Mouse (Mus musculus): Measurements from ENCODE around the gene Pde7b. TPM values are rescaled to one million over a fixed set of nuclear protein-coding genes. Genes with fewer than 3 reads are reported as not detected.

Gene Pde7b
- polyA plus RNA-seq, 1 experiment from 2014 or later = 5.2 TPM

- no peak overlapping the region for H3K4me2 ChIP-seq (replicated peaks; ENCODE audit: low read depth, low read length)
- H3K36me3 ChIP-seq (ENCODE audit: control insufficient read depth, insufficient read depth, low read length) = no peaks in the 10 kb centered on the region
- 83% methylated on average over 9 of the region's 9 CpGs for WGBS
- H3K9ac ChIP-seq (ENCODE audit: low read depth, low read length) = no peak overlapping the region
- H3K9me3 ChIP-seq (ENCODE audit: control insufficient read depth, low read length) = no peaks in the 10 kb centered on the region
- no peak overlapping the region for H3K4me3 ChIP-seq (ENCODE audit: low read length)
- no peaks in the 10 kb centered on the region for H3K4me1 ChIP-seq (ENCODE audit: control insufficient read depth, insufficient read depth, low read length)
- H3K27me3 ChIP-seq (ENCODE audit: control insufficient read depth, insufficient read depth, low read length) = no peaks in the 10 kb centered on the region
- H3K27ac ChIP-seq (ENCODE audit: low read depth, low read length) = no peak overlapping the region
- ATAC-seq (ENCODE audit: low FRiP score, low TSS enrichment) = no peak
These were observed 34.9 kb downstream of the Pde7b start for GRCm38 (mm10) chr10:20690002-20690401.

GRCm38 (mm10) chr10:20684151-20684550, 40.7 kb downstream of the Pde7b start:
- WGBS = 94% methylated on average over 2 of the region's 2 CpGs
- Histone ChIP-seq H3K27ac (ENCODE audit: low read depth, low read length) (no peak overlapping the region), H3K27me3 (ENCODE audit: control insufficient read depth, insufficient read depth, low read length) (no peaks in the 10 kb centered on the region), H3K4me1 (ENCODE audit: control insufficient read depth, insufficient read depth, low read length) (no peaks in the 10 kb centered on the region), H3K4me2 (replicated peaks; ENCODE audit: low read depth, low read length) (no peak overlapping the region), H3K9me3 (ENCODE audit: control insufficient read depth, low read length) (no peaks in the 10 kb centered on the region; the same call in 1 of the 2 replicates), H3K9ac (ENCODE audit: low read depth, low read length) (no peak overlapping the region), H3K36me3 (ENCODE audit: control insufficient read depth, insufficient read depth, low read length) (no peaks in the 10 kb centered on the region), H3K4me3 (ENCODE audit: low read length) (no peak overlapping the region)
- no peak for ATAC-seq (ENCODE audit: low FRiP score, low TSS enrichment)

GRCm38 (mm10) chr10:20680986-20681385, 43.9 kb downstream of the Pde7b start:
- no peaks in the 10 kb centered on the region for H3K4me1 ChIP-seq (ENCODE audit: control insufficient read depth, insufficient read depth, low read length)
- WGBS = 94% methylated on average over 3 of the region's 3 CpGs

GRCm38 (mm10) chr10:20675321-20675720, 49.6 kb downstream of the Pde7b start:
- no peak for ATAC-seq (ENCODE audit: low FRiP score, low TSS enrichment)
- H3K4me1 ChIP-seq (ENCODE audit: control insufficient read depth, insufficient read depth, low read length) = no peaks in the 10 kb centered on the region
- WGBS = 36% methylated on average over 3 of the region's 3 CpGs

More at GRCm38 (mm10) chr10:20680986-20681385, 43.9 kb downstream of the Pde7b start:
- Histone ChIP-seq H3K4me3 (ENCODE audit: low read length) (no peak overlapping the region), H3K36me3 (ENCODE audit: control insufficient read depth, insufficient read depth, low read length) (no peaks in the 10 kb centered on the region), H3K4me2 (replicated peaks; ENCODE audit: low read depth, low read length) (no peak overlapping the region), H3K27ac (ENCODE audit: low read depth, low read length) (no peak overlapping the region), H3K27me3 (ENCODE audit: control insufficient read depth, insufficient read depth, low read length) (no peaks in the 10 kb centered on the region), H3K9ac (ENCODE audit: low read depth, low read length) (no peak overlapping the region), H3K9me3 (ENCODE audit: control insufficient read depth, low read length) (no peaks in the 10 kb centered on the region; the same call in 1 of the 2 replicates)
- ATAC-seq (ENCODE audit: low FRiP score, low TSS enrichment) = no peak

GRCm38 (mm10) chr10:20673798-20674197, 51.1 kb downstream of the Pde7b start:
- H3K4me3 ChIP-seq (ENCODE audit: low read length) = no peak overlapping the region
- no peak overlapping the region for H3K4me2 ChIP-seq (replicated peaks; ENCODE audit: low read depth, low read length)
- H3K9ac ChIP-seq (ENCODE audit: low read depth, low read length) = no peak overlapping the region
- no peak for ATAC-seq (ENCODE audit: low FRiP score, low TSS enrichment)
- H3K4me1 ChIP-seq (ENCODE audit: control insufficient read depth, insufficient read depth, low read length) = no peaks in the 10 kb centered on the region
- no peaks in the 10 kb centered on the region for H3K27me3 ChIP-seq (ENCODE audit: control insufficient read depth, insufficient read depth, low read length)
- no peaks in the 10 kb centered on the region for H3K36me3 ChIP-seq (ENCODE audit: control insufficient read depth, insufficient read depth, low read length)
- no peak overlapping the region for H3K27ac ChIP-seq (ENCODE audit: low read depth, low read length)
- no peaks in the 10 kb centered on the region for H3K9me3 ChIP-seq (ENCODE audit: control insufficient read depth, low read length)
- 91% methylated on average over 4 of the region's 4 CpGs for whole genome bisulfite sequencing

More at GRCm38 (mm10) chr10:20675321-20675720, 49.6 kb downstream of the Pde7b start:
- no peak overlapping the region for H3K4me2 ChIP-seq (replicated peaks; ENCODE audit: low read depth, low read length)
- H3K27ac ChIP-seq (ENCODE audit: low read depth, low read length) = no peak overlapping the region
- H3K9me3 ChIP-seq (ENCODE audit: control insufficient read depth, low read length) = no peaks in the 10 kb centered on the region
- H3K4me3 ChIP-seq (ENCODE audit: low read length) = no peak overlapping the region
- no peaks in the 10 kb centered on the region for H3K27me3 ChIP-seq (ENCODE audit: control insufficient read depth, insufficient read depth, low read length)
- H3K36me3 ChIP-seq (ENCODE audit: control insufficient read depth, insufficient read depth, low read length) = no peaks in the 10 kb centered on the region
- no peak overlapping the region for H3K9ac ChIP-seq (ENCODE audit: low read depth, low read length)

GRCm38 (mm10) chr10:20672591-20672990, 52.3 kb downstream of the Pde7b start:
- no peak for ATAC-seq (ENCODE audit: low FRiP score, low TSS enrichment)
- H3K4me2 ChIP-seq (replicated peaks; ENCODE audit: low read depth, low read length) = no peak overlapping the region
- H3K4me1 ChIP-seq (ENCODE audit: control insufficient read depth, insufficient read depth, low read length) = no peaks in the 10 kb centered on the region
- WGBS = 86% methylated on average over 11 of the region's 11 CpGs
- H3K9ac ChIP-seq (ENCODE audit: low read depth, low read length) = no peak overlapping the region
- H3K27me3 ChIP-seq (ENCODE audit: control insufficient read depth, insufficient read depth, low read length) = no peaks in the 10 kb centered on the region
- no peak overlapping the region for H3K27ac ChIP-seq (ENCODE audit: low read depth, low read length)
- no peaks in the 10 kb centered on the region for H3K9me3 ChIP-seq (ENCODE audit: control insufficient read depth, low read length)
- no peak overlapping the region for H3K4me3 ChIP-seq (ENCODE audit: low read length)
- H3K36me3 ChIP-seq (ENCODE audit: control insufficient read depth, insufficient read depth, low read length) = no peaks in the 10 kb centered on the region

- Histone ChIP-seq H3K9me3 (ENCODE audit: control insufficient read depth, low read length) (no peaks in the 10 kb centered on the region), H3K36me3 (ENCODE audit: control insufficient read depth, insufficient read depth, low read length) (no peaks in the 10 kb centered on the region), H3K4me2 (replicated peaks; ENCODE audit: low read depth, low read length) (no peak overlapping the region), H3K27ac (ENCODE audit: low read depth, low read length) (no peak overlapping the region), H3K4me3 (ENCODE audit: low read length) (no peak overlapping the region), H3K9ac (ENCODE audit: low read depth, low read length) (no peak overlapping the region), H3K4me1 (ENCODE audit: control insufficient read depth, insufficient read depth, low read length) (no peaks in the 10 kb centered on the region), H3K27me3 (ENCODE audit: control insufficient read depth, insufficient read depth, low read length) (no peaks in the 10 kb centered on the region)
- 83% methylated on average over 5 of the region's 5 CpGs for WGBS
- no peak for ATAC-seq (ENCODE audit: low FRiP score, low TSS enrichment)
These were observed 53.3 kb downstream of the Pde7b start for GRCm38 (mm10) chr10:20671621-20672020.

- no peaks in the 10 kb centered on the region for H3K36me3 ChIP-seq (ENCODE audit: control insufficient read depth, insufficient read depth, low read length)
- 86% methylated on average over 8 of the region's 8 CpGs for WGBS
- H3K4me3 ChIP-seq (ENCODE audit: low read length) = no peak overlapping the region
- no peak overlapping the region for H3K9ac ChIP-seq (ENCODE audit: low read depth, low read length)
- ATAC-seq (ENCODE audit: low FRiP score, low TSS enrichment) = no peak
- H3K4me1 ChIP-seq (ENCODE audit: control insufficient read depth, insufficient read depth, low read length) = no peaks in the 10 kb centered on the region
- no peak overlapping the region for H3K27ac ChIP-seq (ENCODE audit: low read depth, low read length)
- no peaks in the 10 kb centered on the region for H3K9me3 ChIP-seq (ENCODE audit: control insufficient read depth, low read length)
- H3K4me2 ChIP-seq (replicated peaks; ENCODE audit: low read depth, low read length) = no peak overlapping the region
- no peaks in the 10 kb centered on the region for H3K27me3 ChIP-seq (ENCODE audit: control insufficient read depth, insufficient read depth, low read length)
These were observed 54.3 kb downstream of the Pde7b start for GRCm38 (mm10) chr10:20670541-20670940.

- H3K4me3 ChIP-seq (ENCODE audit: low read length) = no peak overlapping the region
- no peaks in the 10 kb centered on the region for H3K36me3 ChIP-seq (ENCODE audit: control insufficient read depth, insufficient read depth, low read length)
- H3K9me3 ChIP-seq (ENCODE audit: control insufficient read depth, low read length) = no peaks in the 10 kb centered on the region
- H3K4me1 ChIP-seq (ENCODE audit: control insufficient read depth, insufficient read depth, low read length) = no peaks in the 10 kb centered on the region
- ATAC-seq (ENCODE audit: low FRiP score, low TSS enrichment) = no peak
- 88% methylated on average over 10 of the region's 10 CpGs for WGBS
- H3K27ac ChIP-seq (ENCODE audit: low read depth, low read length) = no peak overlapping the region
- H3K9ac ChIP-seq (ENCODE audit: low read depth, low read length) = no peak overlapping the region
- H3K27me3 ChIP-seq (ENCODE audit: control insufficient read depth, insufficient read depth, low read length) = no peaks in the 10 kb centered on the region
- H3K4me2 ChIP-seq (replicated peaks; ENCODE audit: low read depth, low read length) = no peak overlapping the region
These were observed 55.4 kb downstream of the Pde7b start for GRCm38 (mm10) chr10:20669467-20669866.

All from kidney, embryonic 14.5 days (tissue).